Comparison of ENCODE assay signal across 8 mouse cellular contexts in the genomic region with DNA sequence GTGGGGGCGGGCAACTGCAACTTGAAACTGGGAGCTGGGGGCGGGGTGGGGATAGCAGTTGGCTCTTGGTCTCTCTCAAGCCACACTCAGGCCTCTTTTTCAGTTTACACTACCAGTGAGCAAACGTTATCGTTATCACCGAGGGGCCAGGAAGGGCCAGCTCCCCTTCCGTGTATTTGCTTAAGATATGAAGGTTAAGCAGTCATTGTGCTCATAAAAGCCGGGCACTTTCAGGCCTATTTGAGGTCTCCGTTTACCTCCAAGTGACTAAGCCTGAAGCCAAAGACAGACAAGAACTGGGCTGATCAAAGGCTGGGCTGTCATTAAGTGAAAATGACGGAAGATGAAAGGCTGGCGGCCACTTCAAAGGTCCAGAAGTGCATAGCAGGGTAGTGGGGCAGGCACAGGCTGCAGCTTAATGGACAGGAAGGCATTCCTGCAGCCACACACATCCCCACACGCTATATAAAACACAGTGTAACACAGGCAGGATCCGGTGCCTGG.
A peak's percentile ranks its signal among the peaks of the same experiment; 100 is the strongest.
DNase-seq lines count a peak whose midpoint lies in the region; ATAC-seq lines count a peak whose summit lies in the region.

No protein-coding gene starts in this region.

- peaks cover 82% of the 10 kb centered on the region for H3K4me1 ChIP-seq in forebrain, embryonic 13.5 days
- H3K4me1 ChIP-seq in limb, embryonic 13.5 days: peaks cover 78% of the 10 kb centered on the region
- H3K4me1 ChIP-seq in midbrain, embryonic 13.5 days (replicated peaks): peaks cover 77% of the 10 kb centered on the region

- no peaks in the 10 kb centered on the region for H3K27me3 ChIP-seq in forebrain, embryonic 13.5 days
- no peaks in the 10 kb centered on the region for H3K27me3 ChIP-seq in limb, embryonic 13.5 days
- H3K27me3 ChIP-seq in midbrain, embryonic 13.5 days: no peaks in the 10 kb centered on the region

- 3% methylated on average over 12 of the region's 12 CpGs for WGBS in forebrain, embryonic 13.5 days
- WGBS in limb, embryonic 13.5 days: 1% methylated on average over 12 of the region's 12 CpGs
- WGBS in midbrain, embryonic 13.5 days: 5% methylated on average over 12 of the region's 12 CpGs

- no peaks in the 10 kb centered on the region for H3K9me3 ChIP-seq in forebrain, embryonic 13.5 days (replicated peaks)
- H3K9me3 ChIP-seq in limb, embryonic 13.5 days: no peaks in the 10 kb centered on the region
- no peaks in the 10 kb centered on the region for H3K9me3 ChIP-seq in midbrain, embryonic 13.5 days

- ATAC-seq in forebrain, embryonic 13.5 days: peak; percentile 48; the same call in 1 of the 2 replicates
- ATAC-seq in limb, embryonic 13.5 days (ENCODE audit: low FRiP score, low read depth): peak; percentile 38; the same call in 1 of the 2 replicates
- ATAC-seq in midbrain, embryonic 13.5 days: peak; percentile 69

- peak overlapping the region; percentile 52; the same call in 1 of the 2 replicates for H3K9ac ChIP-seq in forebrain, embryonic 13.5 days
- H3K9ac ChIP-seq in limb, embryonic 13.5 days: peak overlapping the region; percentile 3; the same call in 1 of the 2 replicates
- peak overlapping the region; percentile 51 for H3K9ac ChIP-seq in midbrain, embryonic 13.5 days (replicated peaks)

- no peak overlapping the region for H3K4me3 ChIP-seq in forebrain, embryonic 13.5 days
- no peak overlapping the region for H3K4me3 ChIP-seq in limb, embryonic 13.5 days
- no peak overlapping the region for H3K4me3 ChIP-seq in midbrain, embryonic 13.5 days (replicated peaks)

- H3K4me2 ChIP-seq in forebrain, embryonic 13.5 days: peak overlapping the region; percentile 30
- peak overlapping the region; percentile 46 for H3K4me2 ChIP-seq in limb, embryonic 13.5 days (replicated peaks)
- H3K4me2 ChIP-seq in midbrain, embryonic 13.5 days (replicated peaks): peak overlapping the region; percentile 28

- H3K36me3 ChIP-seq in forebrain, embryonic 13.5 days (ENCODE audit: poor library complexity, severe bottlenecking): peaks cover 18% of the 10 kb centered on the region
- peaks cover 26% of the 10 kb centered on the region for H3K36me3 ChIP-seq in limb, embryonic 13.5 days
- H3K36me3 ChIP-seq in midbrain, embryonic 13.5 days: peaks cover 4% of the 10 kb centered on the region; the same call in 1 of the 2 replicates

- peak overlapping the region; percentile 55 for H3K27ac ChIP-seq in forebrain, embryonic 13.5 days
- peak overlapping the region; percentile 77 for H3K27ac ChIP-seq in limb, embryonic 13.5 days
- peak overlapping the region; percentile 62 for H3K27ac ChIP-seq in midbrain, embryonic 13.5 days

- peak; percentile 48 for DNase-seq in urinary bladder, postnatal 14 days (ENCODE audit: low spot score)
- no peak for DNase-seq in urinary bladder, postnatal 10 days (ENCODE audit: low spot score)
- no peak for DNase-seq in cerebellum, adult 18-20 months
- DNase-seq in frontal cortex, postnatal 36 days (ENCODE audit: low spot score in 2 of 2): no peak
- DNase-seq in right cerebral cortex, postnatal 4 days: no peak
